Mouse (Mus musculus) left cerebral cortex, postnatal 10 days (tissue): ENCODE measurements around the gene Ppy. TPM values are rescaled to one million over a fixed set of nuclear protein-coding genes. Genes with fewer than 3 reads are reported as not detected.

Experiments used
- DNase-seq, 2 experiments: peaks; one replicate each; pipeline ENCODE4 v3.0.0; 2021 to 2022; ENCODE audit warnings: low spot score in 2 of 2, mixed read lengths in 1 of 2; ENCODE audit errors: extremely low spot score in 1 of 2
- intact Hi-C: fragments of 180-260 bp; cut with DNase I; formaldehyde crosslinking; loops from one replicate; pipeline ENCODE4 v1.15.1; 2025
- total RNA-seq, 2 experiments: library from RNA; stranded (reverse); gene quantifications; 2 replicates each; pipeline ENCODE4 v1.2.3; 2021

Gene Ppy
- not detected for total RNA-seq

- DNase-seq, result no peak
- intact Hi-C loops, result no loop called here
These were observed at the start of gene Ppy for GRCm38 (mm10) chr11:102101219-102101618. TSS of gene Ppy (minus strand) at chr11:102101319.

- DNase-seq, result no peak
- intact Hi-C loops, result no loop called here
These were observed 46.3 kb upstream of the Ppy start for GRCm38 (mm10) chr11:102147213-102147989.

GRCm38 (mm10) chr11:102146531-102146930 lies 45.4 kb upstream of the Ppy start:
- intact Hi-C loops, result no loop called here
- DNase-seq, result no peak

GRCm38 (mm10) chr11:102146005-102146404 lies 44.9 kb upstream of the Ppy start:
- DNase-seq, result no peak
- intact Hi-C loops, result no loop called here

GRCm38 (mm10) chr11:102145471-102146001 lies 44.4 kb upstream of the Ppy start, which contains the start of gene Nags:
TSS of gene Nags (plus strand) at chr11:102145513.
- DNase-seq, result no peak
- intact Hi-C loops, result no loop called here

GRCm38 (mm10) chr11:102144957-102145470 lies 43.9 kb upstream of the Ppy start:
- no peak for DNase-seq
- intact Hi-C loops, result no loop called here

- DNase-seq, result no peak
- intact Hi-C loops, result no loop called here
These were observed 41.2 kb upstream of the Ppy start for GRCm38 (mm10) chr11:102142355-102142754.

GRCm38 (mm10) chr11:102140508-102140907 lies 39.4 kb upstream of the Ppy start:
- peak in 1 of 2 experiments; percentile 63 for DNase-seq
- intact Hi-C loops, result no loop called here

GRCm38 (mm10) chr11:102138447-102138740 lies 37.3 kb upstream of the Ppy start:
- peak; percentile 70 to 80 for DNase-seq
- intact Hi-C loops, result loop anchor here (1.0 to 5.0 kb wide), 3 partner anchors 36 to 152 kb away; partner anchors contain the start of gene Dusp3

GRCm38 (mm10) chr11:102137625-102138446 lies 36.7 kb upstream of the Ppy start:
- intact Hi-C loops, result loop anchor here (1.0 to 5.0 kb wide), 3 partner anchors 36 to 151 kb away; partner anchors contain the start of gene Dusp3

GRCm38 (mm10) chr11:102134516-102134915 lies 33.4 kb upstream of the Ppy start:
- no peak for DNase-seq
- intact Hi-C loops, result no loop called here

More at GRCm38 (mm10) chr11:102137625-102138446, 36.7 kb upstream of the Ppy start:
- DNase-seq, result no peak

- DNase-seq, result no peak
- intact Hi-C loops, result no loop called here
These were observed 16.3 kb upstream of the Ppy start for GRCm38 (mm10) chr11:102117386-102117785.

GRCm38 (mm10) chr11:102116241-102116640 lies 15.1 kb upstream of the Ppy start:
- intact Hi-C loops, result no loop called here
- no peak for DNase-seq

- intact Hi-C loops, result no loop called here
- DNase-seq, result no peak
These were observed 10.5 kb upstream of the Ppy start for GRCm38 (mm10) chr11:102111576-102111975.

- intact Hi-C loops, result loop anchor here (5.0 kb wide), 1 partner anchor 160 kb away; the partner anchor contains the start of gene Asb16
- DNase-seq, result no peak
These were observed 6.6 kb upstream of the Ppy start, which contains the start of gene Pyy for GRCm38 (mm10) chr11:102107732-102108131. TSS of gene Pyy (minus strand) at chr11:102107832.

- intact Hi-C loops, result loop anchor here (5.0 kb wide), 1 partner anchor 160 kb away; the partner anchor contains the start of gene Asb16
- no peak for DNase-seq
These were observed 5.8 kb upstream of the Ppy start for GRCm38 (mm10) chr11:102106911-102107310.

- peak; percentile 42 to 66 for DNase-seq
- intact Hi-C loops, result loop anchor here (1.0 kb wide), 1 partner anchor 36 kb away; no protein-coding TSS in a partner anchor
These were observed 1.6 kb upstream of the Ppy start for GRCm38 (mm10) chr11:102102485-102103258.

- peak in 1 of 2 experiments; percentile 88 for DNase-seq
- intact Hi-C loops, result loop anchor here (5.0 kb wide), 1 partner anchor 35 kb away; no protein-coding TSS in a partner anchor
These were observed 4.2 kb downstream of the Ppy start for GRCm38 (mm10) chr11:102096887-102097391.
